Mouse (Mus musculus): ENCODE results near the gene Srrm2.

Gene Srrm2

GRCm38 (mm10) chr17:23853292-23853691, 63.0 kb downstream of the Srrm2 start:
- DNase-seq (ENCODE audit: low spot score in 2 of 2) = peak; percentile 37 to 62

GRCm38 (mm10) chr17:23854229-23854765, 64.0 kb downstream of the Srrm2 start:
- DNase-seq (ENCODE audit: low spot score in 2 of 2) = no peak

- DNase-seq (ENCODE audit: low spot score in 2 of 2) = no peak
Observed at GRCm38 (mm10) chr17:23857193-23857592, 66.9 kb downstream of the Srrm2 start.

GRCm38 (mm10) chr17:23857913-23858312, 67.6 kb downstream of the Srrm2 start:
- DNase-seq (ENCODE audit: low spot score in 2 of 2) = no peak

GRCm38 (mm10) chr17:23862926-23863325, 72.6 kb downstream of the Srrm2 start:
- no peak for DNase-seq (ENCODE audit: low spot score in 2 of 2)

GRCm38 (mm10) chr17:23867756-23868155, 77.4 kb downstream of the Srrm2 start, which contains the start of gene Prss21:
Prss21 (plus strand) TSS chr17:23868056.
- no peak for DNase-seq (ENCODE audit: low spot score in 2 of 2)

- no peak for DNase-seq (ENCODE audit: low spot score in 2 of 2)
Observed at GRCm38 (mm10) chr17:23868513-23868912, 78.2 kb downstream of the Srrm2 start.

All from spleen, postnatal 14 days (tissue).